Comparison of ENCODE assay signal across 8 mouse cellular contexts in the genomic region with DNA sequence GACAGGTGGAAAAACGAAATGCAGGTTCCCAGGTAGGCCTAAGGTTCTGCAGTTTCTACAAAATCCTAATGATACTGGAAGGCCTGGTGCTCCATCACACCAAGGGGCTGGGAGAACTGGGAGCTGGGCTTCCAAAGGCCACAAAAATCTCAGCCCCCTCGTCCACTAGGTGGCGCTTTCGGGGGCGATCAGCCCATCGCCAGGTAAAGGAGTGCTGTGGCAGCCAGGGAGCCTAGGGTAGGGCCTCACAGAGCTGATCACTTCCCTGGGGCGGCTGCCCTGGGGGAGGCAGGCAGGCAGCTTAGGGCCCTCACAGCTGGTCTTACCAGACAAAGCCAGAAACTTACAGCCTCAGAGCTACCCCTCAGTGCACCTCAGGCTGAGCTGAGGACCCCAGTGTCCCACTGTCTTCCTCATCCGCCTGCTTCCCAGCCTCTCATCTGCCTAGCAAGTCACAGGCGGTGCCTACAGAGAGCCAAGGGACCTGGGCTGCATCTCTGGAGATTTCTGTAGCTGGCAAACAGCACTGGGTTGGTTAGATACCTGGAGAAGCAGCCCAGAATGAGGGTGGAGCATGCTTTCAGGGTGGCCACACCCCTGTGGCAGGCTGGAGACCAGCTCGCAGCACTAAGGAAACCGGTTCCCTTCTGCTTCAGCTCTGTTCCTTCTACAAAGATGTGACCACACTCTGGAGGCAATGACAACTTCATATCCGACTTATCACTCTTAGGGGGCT. TPM values are rescaled to one million over a fixed set of nuclear protein-coding genes. Genes with fewer than 3 reads are reported as not detected.
DNase-seq lines count a peak whose midpoint lies in the region; ATAC-seq lines count a peak whose summit lies in the region.

No protein-coding gene starts in this region.

- no peaks in the 10 kb centered on the region for H3K36me3 ChIP-seq in forebrain, embryonic 15.5 days

- intact Hi-C loops in left cerebral cortex, postnatal 4 days (cut with DNase I) = no loop called here

- WGBS in forebrain, embryonic 15.5 days = 24% methylated on average over 12 of the region's 12 CpGs

- H3K4me3 ChIP-seq in forebrain, embryonic 15.5 days = no peak overlapping the region

- no peak overlapping the region for H3K27ac ChIP-seq in forebrain, embryonic 15.5 days (replicated peaks)

- DNase-seq in cerebellum, postnatal 10 days = peak; percentile 77 to 79
- DNase-seq in cerebellum, adult 11 months = no peak
- DNase-seq in left cerebral cortex, postnatal 4 days = peak; percentile 57
- no peak for DNase-seq in left cerebral cortex, adult 11 months (ENCODE audit: low spot score)
- DNase-seq in adrenal gland, postnatal 36 days = peak; percentile 47 to 62
- DNase-seq in lung, postnatal 10 days = peak; percentile 36
- peak; percentile 57 to 68 for DNase-seq in thymus, postnatal 36 days

- no peaks in the 10 kb centered on the region for H3K27me3 ChIP-seq in forebrain, embryonic 15.5 days

- no peak overlapping the region for H3K9ac ChIP-seq in forebrain, embryonic 15.5 days (replicated peaks)

- peak; percentile 36; the same call in 1 of the 2 replicates for ATAC-seq in forebrain, embryonic 15.5 days (replicated peaks)

- H3K4me2 ChIP-seq in forebrain, embryonic 15.5 days (replicated peaks) = no peak overlapping the region

- peaks cover 12% of the 10 kb centered on the region for H3K4me1 ChIP-seq in forebrain, embryonic 15.5 days

- no peaks in the 10 kb centered on the region for H3K9me3 ChIP-seq in forebrain, embryonic 15.5 days

RNA-seq across cellular contexts. Expression of gene Scn5a, which starts 20.5 kb away (rescaled TPM):
- 1 to 10 TPM; 1.4 to 4.4 TPM for total RNA-seq in left cerebral cortex, postnatal 4 days (2021)
- total RNA-seq in adrenal gland, postnatal 36 days (2021) = under 1 TPM; 0.10 TPM
- 0.79 TPM in 2 replicates for polyA plus RNA-seq in forebrain, embryonic 15.5 days (2015; fragmentation: Nextera tagmentation; extraction: Ambion mirVana)

Comparison
In these comparisons a context has a peak if more than half of its experiments do, and no peak if none do; other contexts are left out.
1. DNase-seq: peak in cerebellum, postnatal 10 days (2 of 2), left cerebral cortex, postnatal 4 days (single experiment), adrenal gland, postnatal 36 days (2 of 2), lung, postnatal 10 days (single experiment) and thymus, postnatal 36 days (2 of 2); none in cerebellum, adult 11 months (single experiment) and left cerebral cortex, adult 11 months (single experiment).